Mouse (Mus musculus) bone marrow macrophage, adult 2 months (primary cell): ENCODE results near the gene Fam111a.

Experiments used
- CTCF ChIP-seq: IDR thresholded peaks from 2 replicates; pipeline ENCODE4 v1.5.1; 2012; ENCODE audit warnings: low read depth, mild to moderate bottlenecking, low read length, moderate library complexity
- POLR2A ChIP-seq: IDR thresholded peaks from 2 replicates; pipeline ENCODE4 v1.6.1; 2012; ENCODE audit warnings: mild to moderate bottlenecking, low read depth, low read length, borderline replicate concordance

- TF ChIP-seq POLR2A (no peak), CTCF (peak; percentile 75)
These were observed 43.9 kb upstream of the Fam111a start, which contains the start of gene Dtx4 for GRCm38 (mm10) chr19:12501370-12502347.
